Mouse (Mus musculus) forebrain, embryonic 16.5 days (tissue): ENCODE measurements at regions not wholly inside any gene's neighbourhood (a gene's known extent, or its start where the extent isn't known, plus 50 kb on each side); places are given as distances from the start of the nearest gene placed in this dataset.

Experiments used
- ATAC-seq: fragments of 200-750 bp; cut with Nextera tagmentation; 2 replicates; pipeline ENCODE4 v1.8.0; 2017; ENCODE audit warnings: mild to moderate bottlenecking, moderate library complexity
- H3K27ac ChIP-seq: fragments of 300-500 bp; sonication (generic); 2 replicates; pipeline ENCODE4 v1.5.1; 2014; ENCODE audit warnings: low read length, control low read depth
- H3K27me3 ChIP-seq: fragments of 300-500 bp; sonication (generic); replicated peaks from 2 replicates; pipeline ENCODE4 v1.6.1; 2014; ENCODE audit warnings: low read length; ENCODE audit not compliant: control insufficient read depth, insufficient read depth
- H3K36me3 ChIP-seq: fragments of 300-500 bp; sonication (generic); 2 replicates; pipeline ENCODE4 v1.6.1; 2014; ENCODE audit not compliant: control insufficient read depth, insufficient read depth
- H3K4me1 ChIP-seq: fragments of 300-500 bp; sonication (generic); replicated peaks from 2 replicates; pipeline ENCODE4 v1.6.1; 2014; ENCODE audit warnings: low read length; ENCODE audit not compliant: control insufficient read depth, insufficient read depth
- H3K4me2 ChIP-seq: fragments of 300-500 bp; sonication (generic); 2 replicates; pipeline ENCODE4 v1.6.1; 2014; ENCODE audit warnings: mild to moderate bottlenecking, low read length, control low read depth
- H3K4me3 ChIP-seq: fragments of 300-500 bp; sonication (generic); replicated peaks from 2 replicates; pipeline ENCODE4 v1.5.1; 2014; ENCODE audit warnings: mild to moderate bottlenecking, low read length, control low read depth
- H3K9ac ChIP-seq: fragments of 300-500 bp; sonication (generic); replicated peaks from 2 replicates; pipeline ENCODE4 v1.6.1; 2014; ENCODE audit warnings: low read depth, low read length, control low read depth
- H3K9me3 ChIP-seq: fragments of 300-500 bp; sonication (generic); 2 replicates; pipeline ENCODE4 v1.6.1; 2016; ENCODE audit warnings: low read length; ENCODE audit not compliant: control insufficient read depth
- WGBS: fragments of 180-500 bp; shearing (Covaris S2); extraction: QIAGEN DNeasy Blood & Tissue Kit; methylation state at CpG from one replicate; pipeline ENCODE4 v1.1.7; 2014; 5-methylcytosine and 5-hydroxymethylcytosine counted together

- Histone ChIP-seq H3K27me3 (no peaks in the 10 kb centered on the region), H3K9ac (no peak overlapping the region), H3K4me1 (no peaks in the 10 kb centered on the region), H3K4me2 (no peak overlapping the region), H3K36me3 (no peaks in the 10 kb centered on the region), H3K27ac (no peak overlapping the region), H3K4me3 (no peak overlapping the region), H3K9me3 (no peaks in the 10 kb centered on the region)
- no peak for ATAC-seq
- WGBS, result 89% methylated on average over 7 of the region's 7 CpGs
These were observed 84.7 kb downstream of the Dad1 start for GRCm38 (mm10) chr14:54169254-54169653.

GRCm38 (mm10) chr14:54168414-54168931 is 85.4 kb downstream of the Dad1 start:
- ATAC-seq, result no peak
- H3K4me3 ChIP-seq, result no peak overlapping the region
- no peaks in the 10 kb centered on the region for H3K9me3 ChIP-seq
- no peak overlapping the region for H3K4me2 ChIP-seq
- no peaks in the 10 kb centered on the region for H3K4me1 ChIP-seq
- H3K36me3 ChIP-seq, result no peaks in the 10 kb centered on the region
- no peak overlapping the region for H3K27ac ChIP-seq
- H3K9ac ChIP-seq, result no peak overlapping the region
- H3K27me3 ChIP-seq, result no peaks in the 10 kb centered on the region
- WGBS, result 82% methylated on average over 4 of the region's 4 CpGs

GRCm38 (mm10) chr14:54166057-54166456 is 87.8 kb downstream of the Dad1 start:
- Histone ChIP-seq H3K4me3 (no peak overlapping the region), H3K9me3 (no peaks in the 10 kb centered on the region), H3K27ac (no peak overlapping the region), H3K9ac (no peak overlapping the region), H3K36me3 (no peaks in the 10 kb centered on the region), H3K4me2 (no peak overlapping the region), H3K4me1 (no peaks in the 10 kb centered on the region), H3K27me3 (no peaks in the 10 kb centered on the region)
- no peak for ATAC-seq
- 76% methylated on average over 3 of the region's 3 CpGs for WGBS

- WGBS, result 82% methylated on average over 9 of the region's 9 CpGs
These were observed 89.0 kb downstream of the Dad1 start for GRCm38 (mm10) chr14:54164874-54165273.

GRCm38 (mm10) chr14:54161916-54162315 is 92.0 kb downstream of the Dad1 start:
- Histone ChIP-seq H3K36me3 (no peaks in the 10 kb centered on the region), H3K4me2 (no peak overlapping the region), H3K4me1 (no peaks in the 10 kb centered on the region), H3K27ac (no peak overlapping the region), H3K9ac (no peak overlapping the region), H3K9me3 (no peaks in the 10 kb centered on the region), H3K4me3 (no peak overlapping the region), H3K27me3 (no peaks in the 10 kb centered on the region)
- 83% methylated on average over 8 of the region's 8 CpGs for WGBS
- ATAC-seq, result no peak

More at GRCm38 (mm10) chr14:54164874-54165273, 89.0 kb downstream of the Dad1 start:
- H3K4me3 ChIP-seq, result no peak overlapping the region
- no peak overlapping the region for H3K4me2 ChIP-seq
- H3K27ac ChIP-seq, result no peak overlapping the region
- no peaks in the 10 kb centered on the region for H3K27me3 ChIP-seq
- H3K4me1 ChIP-seq, result no peaks in the 10 kb centered on the region
- H3K36me3 ChIP-seq, result no peaks in the 10 kb centered on the region
- no peak overlapping the region for H3K9ac ChIP-seq
- no peaks in the 10 kb centered on the region for H3K9me3 ChIP-seq
- no peak for ATAC-seq

- ATAC-seq, result no peak
- WGBS, result 65% methylated on average over 7 of the region's 7 CpGs
These were observed 92.7 kb downstream of the Dad1 start for GRCm38 (mm10) chr14:54161206-54161605.

GRCm38 (mm10) chr14:54159816-54160215 is 94.1 kb downstream of the Dad1 start:
- H3K4me3 ChIP-seq, result no peak overlapping the region
- H3K27ac ChIP-seq, result no peak overlapping the region
- H3K4me2 ChIP-seq, result no peak overlapping the region
- no peaks in the 10 kb centered on the region for H3K27me3 ChIP-seq
- no peaks in the 10 kb centered on the region for H3K4me1 ChIP-seq
- no peaks in the 10 kb centered on the region for H3K36me3 ChIP-seq
- no peak overlapping the region for H3K9ac ChIP-seq
- no peaks in the 10 kb centered on the region for H3K9me3 ChIP-seq
- ATAC-seq, result no peak
- 88% methylated on average over 7 of the region's 7 CpGs for WGBS

More at GRCm38 (mm10) chr14:54161206-54161605, 92.7 kb downstream of the Dad1 start:
- H3K9ac ChIP-seq, result no peak overlapping the region
- no peaks in the 10 kb centered on the region for H3K36me3 ChIP-seq
- no peak overlapping the region for H3K4me2 ChIP-seq
- no peaks in the 10 kb centered on the region for H3K9me3 ChIP-seq
- no peaks in the 10 kb centered on the region for H3K27me3 ChIP-seq
- H3K4me3 ChIP-seq, result no peak overlapping the region
- no peak overlapping the region for H3K27ac ChIP-seq
- H3K4me1 ChIP-seq, result no peaks in the 10 kb centered on the region

- Histone ChIP-seq H3K36me3 (no peaks in the 10 kb centered on the region), H3K4me3 (no peak overlapping the region), H3K4me1 (no peaks in the 10 kb centered on the region), H3K9ac (no peak overlapping the region), H3K27me3 (no peaks in the 10 kb centered on the region), H3K9me3 (no peaks in the 10 kb centered on the region), H3K4me2 (no peak overlapping the region), H3K27ac (no peak overlapping the region)
- WGBS, result 88% methylated on average over 9 of the region's 9 CpGs
- no peak for ATAC-seq
These were observed 95.5 kb downstream of the Dad1 start for GRCm38 (mm10) chr14:54158214-54158965.

GRCm38 (mm10) chr14:54156536-54156935 is 97.4 kb downstream of the Dad1 start:
- WGBS, result 89% methylated on average over 6 of the region's 6 CpGs

More at GRCm38 (mm10) chr14:54156536-54156935, 97.4 kb downstream of the Dad1 start:
- no peaks in the 10 kb centered on the region for H3K27me3 ChIP-seq
- no peak overlapping the region for H3K9ac ChIP-seq
- H3K4me1 ChIP-seq, result no peaks in the 10 kb centered on the region
- H3K9me3 ChIP-seq, result no peaks in the 10 kb centered on the region
- H3K27ac ChIP-seq, result no peak overlapping the region
- no peak overlapping the region for H3K4me3 ChIP-seq
- ATAC-seq, result no peak
- H3K4me2 ChIP-seq, result no peak overlapping the region
- H3K36me3 ChIP-seq, result no peaks in the 10 kb centered on the region
